Mouse (Mus musculus) left cerebral cortex, adult 11 months (tissue): ENCODE data around the gene D630045J12Rik.

ENCODE experiments used
- DNase-seq: peaks from one replicate; pipeline ENCODE4 v3.0.0; 2022; ENCODE audit warnings: low spot score

D630045J12Rik gene

GRCm38 (mm10) chr6:38242295-38242830 lies 11.4 kb downstream of the D630045J12Rik start:
- DNase-seq = no peak

DNA sequence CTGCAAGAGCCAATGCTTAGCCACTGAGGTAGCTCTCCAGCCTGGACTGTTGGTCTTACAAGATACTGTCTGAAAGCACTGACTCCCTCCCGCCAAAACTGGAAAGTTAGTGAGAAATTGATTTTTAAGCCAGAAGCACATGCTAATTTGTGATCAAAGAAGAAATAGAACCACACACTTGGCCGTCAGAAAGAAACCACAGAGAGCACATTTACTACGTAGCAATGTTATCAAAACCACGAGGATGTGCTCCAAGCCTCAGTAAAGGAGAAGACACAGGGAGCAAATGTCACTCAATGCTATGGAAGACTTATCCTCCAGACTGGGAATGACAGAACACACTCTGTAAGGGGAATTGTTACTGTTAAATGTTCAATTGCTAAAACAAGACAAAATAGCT lies 12.3 kb downstream of the D630045J12Rik start:
- DNase-seq = no peak

- DNase-seq = peak; percentile 59
These were observed 13.2 kb downstream of the D630045J12Rik start for GRCm38 (mm10) chr6:38240618-38241017.

DNA sequence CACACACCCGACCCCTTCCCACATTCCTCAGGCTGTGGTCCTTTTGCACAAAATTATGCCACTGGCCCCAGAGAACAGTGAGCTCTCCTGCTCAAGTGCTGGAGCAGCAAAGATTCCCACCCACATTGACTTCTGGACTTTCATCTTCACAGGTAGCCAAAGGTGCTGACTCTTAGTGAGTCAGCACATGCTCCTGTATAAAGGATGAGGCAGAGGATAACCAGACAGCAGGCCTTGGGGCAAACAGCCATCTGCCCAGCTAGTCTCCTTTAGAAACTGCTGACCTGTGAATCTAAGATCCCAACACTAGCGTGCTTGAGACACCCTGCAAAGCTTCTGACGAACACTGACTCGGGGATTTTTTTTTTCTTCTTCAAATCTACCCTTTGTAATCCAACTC lies 15.4 kb downstream of the D630045J12Rik start:
- DNase-seq = no peak

DNA sequence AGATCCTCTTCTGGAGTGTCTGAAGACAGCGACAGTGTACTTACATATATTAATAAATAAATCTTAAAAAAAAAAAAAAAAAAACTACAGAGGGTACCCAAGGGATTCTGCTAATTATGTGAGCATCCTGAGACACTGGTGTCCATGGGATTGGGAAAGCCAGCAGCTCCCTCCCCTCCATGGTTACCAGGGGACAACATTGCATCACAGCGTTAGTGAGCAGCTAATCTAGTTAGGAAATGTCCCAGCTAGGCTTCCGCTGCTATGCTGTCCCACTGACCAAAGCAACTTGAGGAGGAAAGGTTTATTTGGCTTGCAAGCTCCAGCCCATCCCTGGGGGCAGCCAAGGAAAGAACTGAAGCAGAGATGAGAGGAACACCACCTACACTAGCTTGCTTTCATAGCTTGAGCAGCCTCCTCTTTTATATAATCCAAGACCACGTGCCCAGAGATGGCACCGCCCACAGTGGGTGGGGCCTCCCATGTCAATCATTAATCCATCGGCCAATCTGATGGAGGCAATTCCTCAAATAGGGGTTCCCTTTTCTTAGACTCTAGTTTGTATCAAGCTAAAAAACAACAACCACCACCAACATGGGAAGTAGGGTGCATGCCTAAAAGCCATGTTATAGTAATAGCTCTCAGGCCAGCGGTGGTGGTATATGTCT lies 17.7 kb downstream of the D630045J12Rik start:
- DNase-seq = no peak

DNA sequence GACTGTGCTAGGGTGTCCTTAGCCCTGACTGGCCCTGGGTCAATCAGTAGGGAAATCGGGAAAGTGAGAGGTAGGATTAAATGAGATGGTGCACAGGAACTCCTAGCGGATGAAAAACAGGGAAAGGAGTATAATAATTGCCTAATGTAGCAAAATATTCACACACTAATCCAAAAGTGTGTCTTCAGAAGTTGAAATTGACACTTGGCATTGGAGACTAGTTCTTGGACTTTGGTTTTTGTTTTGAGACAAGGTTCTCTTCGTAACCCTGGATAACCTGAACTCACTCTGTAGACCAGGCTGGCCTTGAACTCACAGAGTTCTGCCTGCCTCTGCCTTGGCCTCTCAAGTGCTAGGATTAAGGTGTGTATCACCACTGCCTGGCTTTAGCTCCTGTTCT lies 20.0 kb downstream of the D630045J12Rik start:
- DNase-seq = no peak

GRCm38 (mm10) chr6:38232917-38233316 lies 20.9 kb downstream of the D630045J12Rik start:
- DNase-seq = no peak

- DNase-seq = no peak
These were observed 21.8 kb downstream of the D630045J12Rik start for GRCm38 (mm10) chr6:38231994-38232393.

- no peak for DNase-seq
These were observed 29.7 kb downstream of the D630045J12Rik start for GRCm38 (mm10) chr6:38224079-38224478.

DNA sequence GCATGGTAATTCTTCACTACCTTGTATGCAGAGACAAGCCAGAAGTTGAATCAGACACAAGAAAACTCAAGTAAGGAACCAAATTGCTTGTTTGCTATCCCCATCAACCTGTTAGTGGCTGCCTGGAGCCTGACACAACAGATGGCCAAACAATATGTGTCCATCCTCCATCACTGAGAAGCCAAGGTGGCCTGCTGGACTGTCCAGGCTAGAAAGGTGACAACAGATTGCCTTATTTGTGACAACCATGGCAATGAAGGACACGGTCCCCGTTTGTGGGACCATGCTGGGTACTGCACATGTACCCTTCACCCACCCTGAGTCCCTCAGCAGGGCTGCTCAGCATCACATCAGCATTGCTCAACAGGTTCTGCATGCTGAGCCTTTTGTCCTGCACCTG lies 34.5 kb downstream of the D630045J12Rik start:
- no peak for DNase-seq

DNA sequence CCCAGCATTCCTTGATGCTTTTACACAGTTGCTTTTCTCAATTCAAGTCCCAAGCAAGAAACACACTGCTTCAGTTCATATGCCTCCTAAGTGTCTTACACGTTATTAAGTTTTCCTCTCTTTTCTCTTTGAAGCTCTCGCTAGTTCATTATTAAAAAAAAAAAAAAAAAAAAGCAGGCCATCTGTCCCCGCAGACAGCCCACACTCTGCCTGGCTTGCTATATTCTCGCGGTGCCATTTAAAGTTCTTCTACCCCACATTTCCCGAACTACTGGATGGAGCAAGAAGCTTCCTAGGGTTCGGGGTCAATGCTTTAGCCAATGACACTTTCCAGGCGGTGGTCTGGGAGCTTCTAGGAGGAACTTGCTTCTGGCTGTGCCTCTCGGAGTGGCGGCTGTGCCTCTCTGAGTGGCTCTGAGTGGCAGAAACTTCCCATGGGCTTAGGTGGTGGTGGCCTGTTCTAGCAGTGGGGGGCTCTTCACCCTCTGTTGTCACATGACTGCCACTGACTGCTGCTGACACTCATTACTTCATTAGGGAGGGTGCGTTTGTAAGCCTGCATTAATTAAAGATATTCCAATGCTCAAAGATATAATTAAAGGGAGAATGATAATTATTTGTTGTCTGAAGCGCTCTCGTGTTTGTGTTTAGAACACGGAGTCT lies 38.2 kb downstream of the D630045J12Rik start:
- no peak for DNase-seq

DNA sequence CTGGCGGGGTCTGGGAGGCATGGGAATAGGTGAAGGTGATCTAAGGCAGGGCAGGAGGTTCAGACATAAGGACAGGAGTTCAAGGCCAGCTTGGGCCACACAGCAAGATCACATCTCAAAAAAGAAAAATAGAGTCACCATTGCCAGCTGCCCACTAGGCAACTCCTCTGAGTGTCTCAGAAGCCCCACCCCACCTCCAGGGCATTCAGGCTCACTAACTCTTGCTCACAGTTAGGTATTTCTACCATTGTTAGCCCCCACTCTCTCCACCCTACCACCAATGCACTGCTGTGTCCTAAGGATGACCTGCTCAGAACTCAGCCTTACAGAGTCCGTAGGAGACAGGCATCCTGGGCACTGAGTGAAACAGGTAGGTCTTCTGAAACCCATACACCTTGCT lies 46.2 kb downstream of the D630045J12Rik start:
- no peak for DNase-seq

DNA sequence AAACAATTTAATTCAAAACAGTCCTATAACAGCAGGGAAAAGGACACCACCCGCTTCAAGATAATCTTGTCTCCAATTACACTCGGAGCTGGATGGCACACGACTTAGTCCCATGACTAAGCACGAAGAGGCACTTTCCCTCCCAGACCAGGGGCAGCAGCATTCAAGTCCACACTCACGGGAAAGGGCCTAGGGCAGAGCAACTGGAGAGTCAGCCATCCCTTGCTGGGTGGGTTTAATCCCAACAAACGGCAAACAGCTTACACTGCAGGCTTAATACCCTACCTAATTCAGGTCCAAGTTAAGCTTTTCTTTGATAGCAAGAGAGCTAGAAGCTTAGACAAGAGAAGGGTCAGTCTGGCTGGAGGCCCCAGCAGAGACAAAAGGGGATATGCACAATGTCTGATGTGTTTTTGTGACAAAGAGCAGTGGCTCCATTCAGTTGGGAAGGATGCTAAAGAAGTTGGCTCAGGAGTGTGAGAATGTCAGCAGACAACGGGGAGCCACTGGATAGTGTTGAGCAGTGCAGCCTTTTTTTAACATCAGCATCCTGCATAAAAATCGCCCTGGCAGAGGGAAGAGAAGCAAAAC lies 46.8 kb downstream of the D630045J12Rik start:
- no peak for DNase-seq

DNA sequence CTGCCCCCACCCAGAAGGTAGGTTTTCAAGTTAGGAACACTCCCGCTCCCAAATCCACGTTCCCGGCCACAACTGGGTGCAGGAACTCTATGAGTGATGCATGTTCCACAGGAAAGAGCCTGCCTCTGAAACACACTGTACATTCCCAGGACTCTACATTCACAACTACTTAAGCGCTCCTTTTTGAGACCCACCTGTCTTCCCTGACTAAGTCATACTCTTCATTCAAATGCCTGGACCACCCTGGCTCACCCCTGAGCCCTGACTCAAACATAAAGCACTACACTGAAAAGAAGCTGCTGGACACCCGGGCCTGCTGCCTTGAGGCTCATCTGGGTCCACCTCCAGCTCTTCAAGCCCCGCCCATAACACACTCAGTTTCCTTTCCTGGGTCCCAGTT lies 48.4 kb downstream of the D630045J12Rik start:
- no peak for DNase-seq

DNA sequence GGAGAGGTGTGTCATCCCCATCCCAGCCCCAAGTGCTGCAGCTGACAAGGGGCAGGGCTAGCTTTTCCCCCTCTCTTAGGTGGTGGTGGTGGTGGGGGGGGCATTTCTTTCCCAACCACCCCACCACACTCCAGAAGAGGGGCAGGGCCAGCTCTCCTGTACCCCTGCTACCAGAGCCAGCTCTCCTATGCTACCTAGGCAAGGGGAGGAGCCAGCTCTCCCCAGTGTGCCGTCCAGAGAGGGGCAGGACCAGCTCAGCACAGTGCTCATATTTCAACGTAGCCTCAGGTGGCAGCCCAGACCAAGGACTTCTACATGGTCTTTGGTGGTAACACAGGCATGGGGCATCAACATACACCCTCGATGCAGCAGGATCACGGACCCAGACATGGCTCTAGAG lies 50.0 kb downstream of the D630045J12Rik start:
- no peak for DNase-seq

DNA sequence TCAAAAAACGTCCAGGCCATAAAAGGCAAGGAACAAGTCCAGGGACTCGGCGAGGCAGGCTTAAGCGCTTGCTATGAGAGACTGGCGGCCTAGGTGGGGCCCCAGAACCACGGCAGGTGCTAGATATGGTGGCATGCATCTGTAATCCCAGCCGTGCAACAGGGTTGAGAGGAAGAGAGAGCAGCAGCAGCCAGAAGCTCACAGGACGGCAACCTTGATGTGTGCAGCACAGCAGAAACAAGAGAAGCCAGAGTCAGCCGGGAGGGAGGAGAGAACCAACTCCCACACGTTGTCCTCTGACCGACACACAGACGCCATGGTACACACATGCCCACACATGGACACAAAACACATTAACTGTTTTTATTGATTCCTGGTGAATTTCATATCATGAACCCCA lies 51.0 kb downstream of the D630045J12Rik start:
- no peak for DNase-seq

DNA sequence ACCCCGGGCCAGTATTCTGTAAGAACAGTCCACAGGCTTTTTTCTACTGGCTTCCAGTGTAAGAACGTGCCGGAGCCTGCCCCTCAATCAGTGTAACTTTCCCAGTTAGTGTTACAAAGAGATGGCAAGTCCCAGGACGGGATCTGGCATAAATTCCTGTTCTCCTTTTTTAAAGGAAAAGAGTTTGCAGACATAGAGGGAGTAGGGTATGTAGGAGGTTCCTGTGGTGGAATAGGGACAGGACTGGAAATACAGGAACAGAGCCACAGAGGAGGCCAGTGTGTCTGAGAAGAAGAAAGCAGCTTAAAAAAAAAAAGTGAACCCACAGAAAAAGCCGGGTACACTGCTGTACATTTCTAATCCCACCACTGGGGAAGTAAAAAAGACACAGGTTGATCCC lies 52.3 kb downstream of the D630045J12Rik start:
- no peak for DNase-seq

DNA sequence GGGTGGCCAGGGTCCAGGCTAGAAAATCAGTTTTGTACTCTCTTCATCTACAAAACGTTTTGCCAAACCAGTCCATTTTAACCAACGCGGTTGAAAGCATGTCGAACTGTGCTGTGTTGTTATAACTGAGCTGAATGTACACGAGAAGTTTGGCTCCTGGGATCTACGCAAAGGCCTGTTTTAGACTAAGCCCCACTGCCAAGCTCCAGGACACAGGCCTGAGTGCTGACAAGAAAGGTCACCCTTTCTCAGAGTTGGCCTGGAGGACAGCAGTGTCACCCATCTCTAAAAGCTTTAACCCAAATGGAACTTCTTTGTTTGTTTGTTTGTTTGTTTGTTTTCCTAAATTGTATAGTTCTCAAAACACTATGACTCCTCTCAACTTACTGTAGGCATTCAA lies 54.2 kb downstream of the D630045J12Rik start:
- DNase-seq = no peak

DNA sequence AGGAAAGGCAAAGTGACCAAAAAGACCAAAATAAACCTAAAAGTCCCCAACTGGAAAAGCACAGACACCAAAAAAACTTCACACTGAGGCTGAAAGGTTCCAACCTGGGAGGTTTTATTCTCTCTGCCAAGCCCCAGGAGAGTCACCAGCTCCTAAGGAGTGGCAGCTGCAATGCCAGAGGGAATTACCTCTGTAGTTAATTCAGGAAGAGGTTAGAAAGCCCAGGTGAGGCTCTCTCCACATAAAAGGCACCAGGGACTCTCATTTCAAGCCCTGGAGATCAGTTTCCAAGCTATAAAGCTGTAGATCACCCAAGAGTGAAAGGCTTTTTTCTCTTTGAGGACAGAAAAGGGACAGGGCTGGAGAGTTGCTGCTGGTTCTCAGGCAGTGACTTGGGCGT lies 55.1 kb downstream of the D630045J12Rik start:
- DNase-seq = no peak

GRCm38 (mm10) chr6:38196266-38197189 lies 57.3 kb downstream of the D630045J12Rik start:
- DNase-seq = peak; percentile 59

- no peak for DNase-seq
These were observed 58.5 kb downstream of the D630045J12Rik start for GRCm38 (mm10) chr6:38195306-38195705.

- DNase-seq = no peak
These were observed 59.8 kb downstream of the D630045J12Rik start for GRCm38 (mm10) chr6:38194046-38194445.
